Mouse (Mus musculus) heart, adult 2 months (tissue): ENCODE measurements at regions not wholly inside any gene's neighbourhood (a gene's known extent, or its start where the extent isn't known, plus 50 kb on each side); places are given as distances from the start of the nearest gene placed in this dataset.

ENCODE experiments used
- CTCF ChIP-seq: fragments of 200-600 bp; IDR thresholded peaks from 2 replicates; pipeline ENCODE4 v1.8.1; 2022; ENCODE audit warnings: antibody characterized with exemption, mild to moderate bottlenecking, moderate library complexity
- POLR2A ChIP-seq: fragments of 200-500 bp; IDR thresholded peaks from 2 replicates; pipeline ENCODE4 v1.6.1; 2011; ENCODE audit warnings: mild to moderate bottlenecking, low read depth, low read length, control low read depth; ENCODE audit not compliant: insufficient read depth

DNA sequence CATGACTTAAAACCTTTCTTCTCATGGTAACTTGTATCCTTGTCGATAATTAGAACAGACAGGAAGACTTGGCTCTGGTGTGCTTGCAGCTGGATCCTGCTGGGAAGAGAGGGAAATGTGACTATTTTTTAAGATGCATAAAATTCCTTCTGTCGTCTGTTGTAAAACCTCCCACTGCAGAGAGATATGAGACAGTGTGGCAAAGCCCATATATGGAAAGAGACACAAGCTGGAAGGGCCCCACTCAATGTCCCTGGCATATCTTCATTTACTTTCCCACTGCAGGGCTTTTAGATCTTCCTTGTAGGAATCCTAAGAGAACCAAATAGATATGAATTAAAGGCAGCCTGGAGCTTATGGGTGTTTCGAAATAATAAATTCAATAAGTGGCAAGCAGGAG, 87.8 kb downstream of the Dad1 start:
- no peak for TF ChIP-seq CTCF
- TF ChIP-seq POLR2A: no peak
